Mouse (Mus musculus) brain, adult 10 weeks (tissue): Measurements from ENCODE around the gene Snx13. TPM values are rescaled to one million over a fixed set of nuclear protein-coding genes. Genes with fewer than 3 reads are reported as not detected.

Experiments
- polyA plus RNA-seq: library from polyadenylated mRNA; stranded (reverse); fragments of 350-450 nt; fragmentation: Illumina TruSeq; extraction: RNeasy Lipid Tissue Mini Kit (QIAGEN cat#74804); gene quantifications from one replicate; pipeline ENCODE4 v1.2.3, GENCODE M21; 2015; ENCODE audit warnings: low read depth, low replicate concordance

Snx13 gene
- 45.5 TPM for polyA plus RNA-seq

DNA sequence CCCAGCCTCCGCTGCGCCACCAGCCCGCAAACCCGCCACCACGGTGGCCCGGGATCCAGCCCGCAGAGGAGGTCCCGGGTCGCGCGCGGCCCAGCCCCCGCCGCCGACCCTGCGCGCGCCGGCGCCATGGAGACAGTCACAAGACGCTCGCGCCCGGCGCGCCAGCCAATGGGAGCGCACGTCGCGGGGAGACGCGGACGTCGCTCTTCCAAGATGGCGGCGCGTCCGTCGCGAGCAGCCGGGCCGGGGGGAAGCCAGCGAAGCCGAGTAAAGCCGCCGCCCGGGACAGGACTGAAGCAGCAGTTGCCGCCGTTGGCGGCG lies at the start of gene Snx13:
Gene Snx13 (plus strand): TSS at position 188 of the 321 bp plus-strand sequence.

Other genes starting within 250 kb of the Snx13 start
- 25.6 TPM for gene Hdac9, start 130.1 kb upstream of the Snx13 start, polyA plus RNA-seq
- gene Prps1l1, start 62.4 kb upstream of the Snx13 start, polyA plus RNA-seq = not detected